Mouse (Mus musculus) intestine, postnatal 0 days (tissue): ENCODE measurements at regions not wholly inside any gene's neighbourhood (a gene's known extent, or its start where the extent isn't known, plus 50 kb on each side); places are given as distances from the start of the nearest gene placed in this dataset.
"Not testable (repeated sequence)": the region's sequence is repeated elsewhere in the genome, so short reads cannot be mapped to it uniquely, and the experiment has no call there.

ENCODE experiments used
- ATAC-seq: fragments of 200-750 bp; cut with Nextera tagmentation; 2 replicates; pipeline ENCODE4 v1.8.0; 2017; ENCODE audit warnings: mild to moderate bottlenecking, moderate TSS enrichment, moderate library complexity
- H3K27ac ChIP-seq: fragments of 300-500 bp; sonication (generic); 2 replicates; pipeline ENCODE4 v1.5.1; 2014; ENCODE audit warnings: mild to moderate bottlenecking, low read depth, low read length, moderate library complexity
- H3K27me3 ChIP-seq: fragments of 300-500 bp; sonication (generic); replicated peaks from 2 replicates; pipeline ENCODE4 v1.6.1; 2014; ENCODE audit warnings: low read length, mixed read lengths; ENCODE audit not compliant: control insufficient read depth, insufficient read depth
- H3K36me3 ChIP-seq: fragments of 300-500 bp; sonication (generic); 2 replicates; pipeline ENCODE4 v1.6.1; 2014; ENCODE audit warnings: mild to moderate bottlenecking, moderate library complexity; ENCODE audit not compliant: control insufficient read depth, insufficient read depth
- H3K4me1 ChIP-seq: fragments of 300-500 bp; sonication (generic); replicated peaks from 2 replicates; pipeline ENCODE4 v1.6.1; 2014; ENCODE audit warnings: antibody characterized with exemption, low read length, mixed read lengths; ENCODE audit not compliant: control insufficient read depth, insufficient read depth
- H3K4me2 ChIP-seq: fragments of 300-500 bp; sonication (generic); replicated peaks from 2 replicates; pipeline ENCODE4 v1.6.1; 2014; ENCODE audit warnings: low read depth, mild to moderate bottlenecking, moderate library complexity
- H3K4me3 ChIP-seq: fragments of 300-500 bp; sonication (generic); 2 replicates; pipeline ENCODE4 v1.5.1; 2014; ENCODE audit warnings: low read depth, low read length
- H3K9ac ChIP-seq: fragments of 300-500 bp; sonication (generic); 2 replicates; pipeline ENCODE4 v1.6.1; 2014; ENCODE audit warnings: mild to moderate bottlenecking, low read depth, low read length
- H3K9me3 ChIP-seq: fragments of 300-500 bp; sonication (generic); 2 replicates; pipeline ENCODE4 v1.6.1; 2016; ENCODE audit warnings: mixed run types; ENCODE audit not compliant: control insufficient read depth
- CTCF ChIP-seq: sonication (generic); IDR thresholded peaks from 2 replicates; pipeline ENCODE4 v1.5.1; 2016; ENCODE audit warnings: low read depth, mild to moderate bottlenecking, control low read depth, antibody characterized with exemption, moderate library complexity
- WGBS: fragments of 180-500 bp; shearing (Covaris S2); extraction: QIAGEN DNeasy Blood & Tissue Kit; methylation state at CpG from one replicate; pipeline ENCODE4 v1.1.7; 2014; 5-methylcytosine and 5-hydroxymethylcytosine counted together

- ATAC-seq = peak; percentile 61; the same call in 1 of the 2 replicates
Measured at GRCm38 (mm10) chr16:21102033-21102432, 51.8 kb downstream of the Teddm3 start.

GRCm38 (mm10) chr16:21100126-21100525 lies 53.7 kb downstream of the Teddm3 start:
- 79% methylated on average over 2 of the region's 2 CpGs for WGBS
- H3K27ac ChIP-seq, H3K4me2 ChIP-seq, ATAC-seq, H3K4me3 ChIP-seq, H3K27me3 ChIP-seq, H3K36me3 ChIP-seq, H3K9ac ChIP-seq, H3K9me3 ChIP-seq, H3K4me1 ChIP-seq: not testable (repeated sequence)

More at GRCm38 (mm10) chr16:21102033-21102432, 51.8 kb downstream of the Teddm3 start:
- H3K27me3 ChIP-seq, H3K4me2 ChIP-seq, H3K36me3 ChIP-seq, H3K27ac ChIP-seq, H3K4me3 ChIP-seq, H3K9me3 ChIP-seq, H3K9ac ChIP-seq, H3K4me1 ChIP-seq: not testable (repeated sequence)
- 51% methylated on average over 3 of the region's 3 CpGs for WGBS

- H3K4me2 ChIP-seq = peak overlapping the region; percentile 55
- H3K36me3 ChIP-seq = no peaks in the 10 kb centered on the region
- no peaks in the 10 kb centered on the region for H3K4me1 ChIP-seq
- 37% methylated on average over 5 of the region's 5 CpGs for WGBS
- no peak overlapping the region for H3K27ac ChIP-seq
- no peak overlapping the region for H3K4me3 ChIP-seq
- TF ChIP-seq CTCF = no peak
- ATAC-seq = no peak
- no peaks in the 10 kb centered on the region for H3K9me3 ChIP-seq
- H3K9ac ChIP-seq = no peak overlapping the region
- no peaks in the 10 kb centered on the region for H3K27me3 ChIP-seq
Measured at GRCm38 (mm10) chr16:21074779-21075148, 79.0 kb downstream of the Teddm3 start.

GRCm38 (mm10) chr16:21074082-21074778 lies 79.6 kb downstream of the Teddm3 start:
- not testable (repeated sequence) for H3K36me3 ChIP-seq, H3K9me3 ChIP-seq, H3K4me3 ChIP-seq, H3K27ac ChIP-seq, H3K9ac ChIP-seq, H3K4me1 ChIP-seq, H3K27me3 ChIP-seq
- peak overlapping the region; percentile 55 for H3K4me2 ChIP-seq
- 30% methylated on average over 8 of the region's 10 CpGs for WGBS
- peak; percentile 49; the same call in 1 of the 2 replicates for ATAC-seq
- TF ChIP-seq CTCF = peak; percentile 40

- Histone ChIP-seq H3K4me3 (no peak overlapping the region), H3K36me3 (no peaks in the 10 kb centered on the region), H3K9ac (no peak overlapping the region), H3K9me3 (no peaks in the 10 kb centered on the region), H3K4me2 (no peak overlapping the region), H3K27me3 (no peaks in the 10 kb centered on the region), H3K27ac (no peak overlapping the region), H3K4me1 (no peaks in the 10 kb centered on the region)
- TF ChIP-seq CTCF = no peak
- ATAC-seq = no peak
- WGBS = 84% methylated on average over 2 of the region's 2 CpGs
Measured at GRCm38 (mm10) chr16:21060211-21060610, 93.6 kb downstream of the Teddm3 start.

- no peak for TF ChIP-seq CTCF
- no peaks in the 10 kb centered on the region for H3K4me1 ChIP-seq
- H3K9me3 ChIP-seq = peaks cover 10% of the 10 kb centered on the region
- H3K27ac ChIP-seq = no peak overlapping the region
- no peak overlapping the region for H3K4me3 ChIP-seq
- peak; percentile 59 for ATAC-seq
- no peak overlapping the region for H3K9ac ChIP-seq
- H3K4me2 ChIP-seq = no peak overlapping the region
- H3K27me3 ChIP-seq = no peaks in the 10 kb centered on the region
- H3K36me3 ChIP-seq = no peaks in the 10 kb centered on the region
Measured at GRCm38 (mm10) chr16:21054772-21055171, 99.0 kb downstream of the Teddm3 start.

- H3K9ac ChIP-seq, H3K27ac ChIP-seq, H3K9me3 ChIP-seq, H3K4me3 ChIP-seq, ATAC-seq, H3K4me2 ChIP-seq, H3K27me3 ChIP-seq, H3K4me1 ChIP-seq, H3K36me3 ChIP-seq: not testable (repeated sequence)
- 81% methylated on average over 1 of the region's 1 CpGs for WGBS
Measured at GRCm38 (mm10) chr16:21022087-21022486, 131.7 kb downstream of the Teddm3 start.
